Mouse (Mus musculus) liver, embryonic 13.5 days (tissue): ENCODE results near the gene Zfp687. TPM values are rescaled to one million over a fixed set of nuclear protein-coding genes. Genes with fewer than 3 reads are reported as not detected.

Experiments
- ATAC-seq: fragments of 200-750 bp; cut with Nextera tagmentation; 2 replicates; pipeline ENCODE4 v1.8.0; 2017; ENCODE audit warnings: low read depth, mild to moderate bottlenecking, moderate number of reproducible peaks, moderate library complexity
- DNase-seq: peaks from one replicate; pipeline ENCODE4 v3.0.0; 2022
- H3K27ac ChIP-seq: fragments of 300-500 bp; sonication (generic); 2 replicates; pipeline ENCODE4 v1.5.1; 2015; ENCODE audit warnings: moderate library complexity, mild to moderate bottlenecking, inconsistent platforms
- H3K27me3 ChIP-seq: fragments of 300-500 bp; sonication (generic); 2 replicates; pipeline ENCODE4 v1.6.1; 2015; ENCODE audit warnings: mild to moderate bottlenecking, inconsistent platforms
- H3K36me3 ChIP-seq: fragments of 300-500 bp; sonication (generic); 2 replicates; pipeline ENCODE4 v1.6.1; 2015; ENCODE audit warnings: mild to moderate bottlenecking, inconsistent platforms
- H3K4me1 ChIP-seq: fragments of 300-500 bp; sonication (generic); replicated peaks from 2 replicates; pipeline ENCODE4 v1.6.1; 2015; ENCODE audit warnings: inconsistent platforms
- H3K4me2 ChIP-seq: fragments of 300-500 bp; sonication (generic); 2 replicates; pipeline ENCODE4 v1.6.1; 2015; ENCODE audit warnings: inconsistent platforms, mild to moderate bottlenecking, moderate library complexity
- H3K4me3 ChIP-seq: fragments of 300-500 bp; sonication (generic); replicated peaks from 2 replicates; pipeline ENCODE4 v1.5.1; 2015; ENCODE audit warnings: mild to moderate bottlenecking, inconsistent platforms
- H3K9ac ChIP-seq: fragments of 300-500 bp; sonication (generic); 2 replicates; pipeline ENCODE4 v1.6.1; 2015; ENCODE audit warnings: mild to moderate bottlenecking, inconsistent platforms
- H3K9me3 ChIP-seq: fragments of 300-500 bp; sonication (generic); replicated peaks from 2 replicates; pipeline ENCODE4 v1.6.1; 2016; ENCODE audit warnings: inconsistent platforms
- WGBS: fragments of 180-500 bp; shearing (Covaris S2); methylation state at CpG from one replicate; pipeline ENCODE4 v1.1.7; 2015; ENCODE audit not compliant: insufficient replicate concordance; 5-methylcytosine and 5-hydroxymethylcytosine counted together
- polyA plus RNA-seq: library from polyadenylated mRNA; unstranded; fragments of >200 nt; fragmentation: Nextera tagmentation; extraction: Ambion mirVana; gene quantifications from 2 replicates; pipeline ENCODE4 v1.2.1, GENCODE M21; 2015

Zfp687 gene
- polyA plus RNA-seq, 1 experiment from 2014 or later, result 5.8 TPM

DNA sequence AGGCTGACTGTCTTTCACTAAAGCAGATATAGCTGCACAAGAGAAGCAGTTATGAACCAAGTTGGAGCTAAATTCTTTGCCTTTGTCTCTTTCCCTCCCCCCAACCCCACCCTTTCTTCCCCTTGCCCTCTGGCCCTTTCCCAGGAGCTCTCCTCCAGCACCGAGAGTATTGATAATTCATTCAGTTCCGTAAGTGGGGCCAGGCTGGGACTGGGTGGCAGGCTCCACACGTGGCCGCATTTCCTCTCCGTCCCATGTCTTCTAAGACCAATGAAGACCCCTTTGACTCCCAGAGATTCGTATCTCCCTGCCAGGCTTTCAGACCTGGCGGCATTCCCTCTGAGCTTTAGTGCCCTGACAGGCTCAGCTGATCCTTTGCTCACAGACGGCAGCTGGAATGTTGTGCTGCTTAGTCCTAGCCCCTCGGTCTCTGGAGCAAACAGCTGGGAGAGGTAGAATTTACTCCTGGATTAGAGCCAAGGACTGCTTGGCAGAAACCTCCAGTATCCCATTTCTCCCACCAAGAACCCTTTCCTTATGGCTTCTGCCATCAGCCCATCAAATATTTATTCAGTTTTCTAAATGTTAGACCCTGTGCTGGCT, 26.0 kb downstream of the Zfp687 start:
- WGBS, result 75% methylated on average over 9 of the region's 9 CpGs
- no peak overlapping the region for H3K9ac ChIP-seq
- H3K4me3 ChIP-seq, result no peak overlapping the region
- H3K27me3 ChIP-seq, result no peaks in the 10 kb centered on the region
- peaks cover 35% of the 10 kb centered on the region for H3K4me1 ChIP-seq
- H3K27ac ChIP-seq, result 0 out of 2 replicates have a peak overlapping the region, but pooled peaks have one; percentile 12
- H3K36me3 ChIP-seq, result peaks cover 60% of the 10 kb centered on the region
- H3K4me2 ChIP-seq, result no peak overlapping the region
- ATAC-seq (no peak), DNase-seq (no peak)
- no peaks in the 10 kb centered on the region for H3K9me3 ChIP-seq

DNA sequence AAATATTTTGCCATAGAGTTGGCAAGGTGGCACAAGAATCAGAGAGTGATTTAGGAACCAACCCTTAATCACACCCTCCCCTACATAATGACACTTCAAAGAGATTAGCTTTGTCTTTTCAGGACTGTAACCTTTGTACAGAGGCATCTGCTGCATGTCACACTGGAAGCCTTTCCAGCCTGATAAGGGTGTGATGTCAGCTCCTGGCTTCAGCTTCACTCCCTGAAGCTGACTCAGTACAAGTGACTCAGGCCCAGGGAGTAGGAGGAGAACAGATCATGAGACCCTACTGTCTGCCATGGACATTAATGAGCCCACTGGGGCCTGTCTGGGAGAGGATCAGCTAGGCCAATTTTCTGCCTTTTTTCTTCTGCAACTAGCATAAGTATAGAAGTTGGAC, 27.7 kb downstream of the Zfp687 start:
- H3K4me1 ChIP-seq, result peaks cover 35% of the 10 kb centered on the region
- no peaks in the 10 kb centered on the region for H3K27me3 ChIP-seq
- H3K9ac ChIP-seq, result no peak overlapping the region
- DNase-seq (peak; percentile 48), ATAC-seq (peak; percentile 89)
- H3K4me3 ChIP-seq, result no peak overlapping the region
- no peaks in the 10 kb centered on the region for H3K9me3 ChIP-seq
- H3K27ac ChIP-seq, result peak overlapping the region; percentile 15
- peaks cover 54% of the 10 kb centered on the region for H3K36me3 ChIP-seq
- H3K4me2 ChIP-seq, result no peak overlapping the region

DNA sequence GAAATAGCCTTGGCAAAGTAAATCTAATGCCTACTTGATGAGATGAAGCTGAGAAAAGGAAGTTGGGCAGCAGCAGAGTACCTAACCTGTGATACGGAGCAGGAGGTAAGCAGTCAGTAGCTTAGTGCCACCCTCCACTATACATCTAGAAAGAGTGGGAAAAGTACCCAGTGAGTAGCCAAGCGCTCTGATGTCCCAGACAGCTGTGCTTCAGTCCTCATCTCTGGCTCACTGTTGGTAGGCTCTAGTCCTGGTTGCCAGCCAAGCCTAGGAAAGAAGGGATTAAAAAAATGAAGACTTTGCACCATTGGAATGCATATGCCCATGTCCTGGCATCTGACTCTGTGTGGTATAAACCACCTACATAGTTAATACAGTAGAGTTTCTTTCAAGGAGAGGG, 29.7 kb downstream of the Zfp687 start:
- 93% methylated on average over 2 of the region's 2 CpGs for WGBS
- Histone ChIP-seq H3K4me2 (no peak overlapping the region), H3K9me3 (no peaks in the 10 kb centered on the region), H3K9ac (no peak overlapping the region), H3K4me1 (peaks cover 35% of the 10 kb centered on the region), H3K27ac (no peak overlapping the region), H3K4me3 (no peak overlapping the region), H3K27me3 (no peaks in the 10 kb centered on the region), H3K36me3 (peaks cover 51% of the 10 kb centered on the region)
- ATAC-seq (no peak), DNase-seq (no peak)

DNA sequence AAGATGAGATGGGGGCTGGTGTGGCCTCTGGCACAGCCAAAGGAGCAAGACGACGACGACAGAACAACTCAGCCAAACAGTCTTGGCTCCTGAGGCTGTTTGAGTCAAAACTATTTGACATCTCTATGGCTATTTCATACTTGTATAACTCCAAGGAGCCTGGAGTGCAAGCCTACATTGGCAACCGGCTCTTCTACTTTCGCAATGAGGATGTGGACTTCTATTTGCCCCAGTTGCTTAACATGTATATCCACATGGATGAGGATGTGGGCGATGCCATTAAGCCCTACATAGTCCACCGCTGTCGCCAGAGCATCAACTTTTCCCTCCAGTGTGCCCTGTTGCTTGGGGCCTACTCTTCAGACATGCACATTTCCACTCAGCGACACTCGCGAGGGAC, 30.9 kb downstream of the Zfp687 start:
- no peak overlapping the region for H3K4me3 ChIP-seq
- no peak overlapping the region for H3K4me2 ChIP-seq
- H3K4me1 ChIP-seq, result peaks cover 33% of the 10 kb centered on the region
- no peaks in the 10 kb centered on the region for H3K9me3 ChIP-seq
- DNase-seq, result no peak
- no peak overlapping the region for H3K27ac ChIP-seq
- peaks cover 43% of the 10 kb centered on the region for H3K36me3 ChIP-seq
- H3K9ac ChIP-seq, result no peak overlapping the region
- 83% methylated on average over 11 of the region's 11 CpGs for WGBS
- no peaks in the 10 kb centered on the region for H3K27me3 ChIP-seq
- ATAC-seq, result no peak

DNA sequence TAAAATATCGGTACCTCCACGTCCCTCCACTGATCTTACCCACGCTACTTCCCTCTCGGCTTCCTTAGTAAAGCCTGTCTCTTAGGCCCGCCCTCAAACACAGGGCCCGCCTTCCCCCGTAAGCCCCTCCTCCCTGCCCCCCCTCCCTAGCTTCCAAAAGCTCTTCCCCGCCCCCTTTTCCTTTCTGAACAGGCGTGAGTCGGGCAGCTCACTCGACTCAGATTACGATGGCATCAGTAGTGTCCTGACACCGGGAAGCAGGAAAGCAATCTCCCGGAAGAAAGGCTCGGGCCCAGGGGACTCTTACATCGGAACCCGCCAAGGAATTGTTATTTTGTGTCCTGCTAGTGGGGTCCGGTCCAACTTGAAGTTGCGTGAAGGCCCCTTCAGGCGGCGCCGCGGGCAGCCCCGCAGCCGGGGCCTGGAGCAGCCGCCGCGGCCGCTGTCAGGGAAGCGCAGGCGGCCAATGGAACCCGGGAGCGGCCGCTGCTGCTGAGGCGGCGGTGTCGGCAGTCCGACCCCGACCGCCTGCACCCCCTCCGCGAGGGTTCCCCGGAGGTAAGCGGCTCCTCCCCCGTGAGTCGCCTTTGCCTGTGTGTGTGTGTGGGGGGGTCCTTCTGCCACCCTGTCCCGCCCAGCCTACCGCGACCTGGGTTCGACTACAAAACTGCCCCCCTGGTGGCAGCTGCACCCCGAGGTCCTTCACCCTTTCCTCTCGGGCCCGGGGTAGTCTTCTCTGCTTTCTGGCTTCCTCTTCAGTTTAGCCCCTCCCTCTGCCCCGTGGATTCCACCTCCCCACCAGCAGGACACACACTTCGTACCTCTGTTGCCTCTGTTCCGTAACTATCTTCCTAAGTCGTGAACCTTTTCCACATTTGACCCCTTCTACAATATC, 40.5 kb downstream of the Zfp687 start, which contains the start of gene Pi4kb:
Gene Pi4kb, plus strand, starts transcription at position 204 of the 895 bp plus-strand sequence.
- Histone ChIP-seq H3K4me3 (peak within 1 kb of the TSS; percentile 90), H3K4me1 (peaks cover 35% of the 10 kb centered on the region), H3K36me3 (peaks cover 6% of the 10 kb centered on the region), H3K4me2 (peak within 1 kb of the TSS; percentile 80), H3K27ac (peak within 1 kb of the TSS; percentile 87), H3K9me3 (no peaks in the 10 kb centered on the region), H3K27me3 (no peaks in the 10 kb centered on the region), H3K9ac (peak within 1 kb of the TSS; percentile 97)
- under 1% methylated on average over 55 of the region's 57 CpGs for WGBS
- ATAC-seq, result peak; percentile 90
- DNase-seq, result peak; percentile 82

DNA sequence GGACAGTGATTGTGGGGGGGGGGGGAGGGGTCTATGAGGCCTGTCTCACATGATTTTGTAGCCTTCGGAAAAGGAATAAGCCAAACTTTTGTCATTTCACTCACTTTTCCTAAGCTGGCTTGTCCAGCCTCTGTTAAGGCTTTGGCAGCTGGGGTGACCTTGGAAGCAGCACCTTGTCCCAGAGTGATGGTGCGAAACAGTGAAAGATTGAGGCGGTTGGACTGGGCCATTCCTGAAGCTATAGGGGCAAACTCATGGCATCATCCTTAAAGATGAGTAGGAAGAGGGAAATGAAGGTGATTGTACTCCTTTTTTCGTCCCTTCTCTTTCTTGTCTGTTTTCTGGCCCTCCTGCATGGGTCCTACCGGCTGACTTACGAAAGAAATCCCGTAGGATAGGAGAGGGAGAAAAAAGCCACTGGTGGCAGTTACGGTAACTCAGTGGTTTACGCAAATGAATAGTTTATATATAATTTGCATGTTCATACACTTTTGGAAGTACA, 41.2 kb downstream of the Zfp687 start:
- peak overlapping the region; percentile 90 for H3K4me3 ChIP-seq
- ATAC-seq (peak; percentile 15; the same call in 1 of the 2 replicates), DNase-seq (no peak)
- 23% methylated on average over 9 of the region's 9 CpGs for WGBS
- H3K36me3 ChIP-seq, result peaks cover 6% of the 10 kb centered on the region
- no peaks in the 10 kb centered on the region for H3K27me3 ChIP-seq
- peak overlapping the region; percentile 80 for H3K4me2 ChIP-seq
- H3K27ac ChIP-seq, result peak overlapping the region; percentile 16; the same call in 1 of the 2 replicates
- H3K4me1 ChIP-seq, result peaks cover 35% of the 10 kb centered on the region
- peak overlapping the region; percentile 72 for H3K9ac ChIP-seq
- H3K9me3 ChIP-seq, result no peaks in the 10 kb centered on the region

DNA sequence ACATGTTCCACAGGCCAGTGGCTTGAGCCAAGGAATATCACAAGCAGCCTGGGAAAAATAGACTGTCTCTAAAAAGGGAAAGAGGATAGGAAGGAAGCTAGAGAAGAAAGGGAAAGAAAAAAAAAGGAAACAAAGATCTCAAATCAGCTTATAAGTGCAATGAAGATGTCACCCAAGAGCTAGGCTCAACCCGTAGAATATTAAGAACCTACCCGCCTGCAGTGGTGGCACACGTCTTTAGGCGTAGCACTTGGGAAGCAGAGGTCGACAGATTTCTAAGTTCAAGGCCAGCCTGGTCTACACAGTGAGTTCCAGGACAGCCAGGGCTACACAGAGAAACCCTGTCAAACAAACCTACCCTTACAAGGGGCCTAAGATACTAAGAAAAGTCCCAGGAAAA, 41.6 kb downstream of the Zfp687 start:
- Histone ChIP-seq H3K4me1 (peaks cover 35% of the 10 kb centered on the region), H3K9me3 (no peaks in the 10 kb centered on the region), H3K9ac (no peak overlapping the region), H3K4me3 (peak overlapping the region; percentile 90), H3K27me3 (no peaks in the 10 kb centered on the region), H3K36me3 (peaks cover 6% of the 10 kb centered on the region), H3K27ac (no peak overlapping the region), H3K4me2 (peak overlapping the region; percentile 80)
- WGBS, result 80% methylated on average over 5 of the region's 5 CpGs
- no peak for DNase-seq
- ATAC-seq, result no peak

DNA sequence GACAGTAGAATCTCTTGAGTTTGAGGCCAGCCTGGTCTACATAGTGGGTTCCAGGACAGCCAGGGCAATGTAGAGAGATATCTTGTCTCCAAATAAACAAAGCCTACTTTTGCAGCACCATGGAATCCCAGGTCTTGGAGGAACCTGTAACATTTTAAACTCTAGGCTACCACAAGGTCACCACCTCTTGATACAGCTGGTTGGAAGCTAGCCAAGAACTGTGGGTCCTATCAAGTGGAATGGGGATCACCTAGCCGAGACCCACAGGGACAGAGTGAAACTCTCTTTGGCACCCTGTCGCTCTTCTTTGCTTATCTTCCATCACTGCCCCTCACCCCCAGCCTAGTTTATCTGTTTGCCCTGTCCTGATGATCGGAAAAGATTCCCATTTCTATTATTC, 42.7 kb downstream of the Zfp687 start:
- H3K9me3 ChIP-seq, result no peaks in the 10 kb centered on the region
- no peak overlapping the region for H3K27ac ChIP-seq
- H3K27me3 ChIP-seq, result no peaks in the 10 kb centered on the region
- no peak overlapping the region for H3K4me3 ChIP-seq
- DNase-seq (no peak), ATAC-seq (no peak)
- H3K9ac ChIP-seq, result no peak overlapping the region
- H3K4me1 ChIP-seq, result peaks cover 35% of the 10 kb centered on the region
- no peak overlapping the region for H3K4me2 ChIP-seq
- H3K36me3 ChIP-seq, result peaks cover under 1% of the 10 kb centered on the region; the same call in 1 of the 2 replicates
- WGBS, result 65% methylated on average over 3 of the region's 3 CpGs

DNA sequence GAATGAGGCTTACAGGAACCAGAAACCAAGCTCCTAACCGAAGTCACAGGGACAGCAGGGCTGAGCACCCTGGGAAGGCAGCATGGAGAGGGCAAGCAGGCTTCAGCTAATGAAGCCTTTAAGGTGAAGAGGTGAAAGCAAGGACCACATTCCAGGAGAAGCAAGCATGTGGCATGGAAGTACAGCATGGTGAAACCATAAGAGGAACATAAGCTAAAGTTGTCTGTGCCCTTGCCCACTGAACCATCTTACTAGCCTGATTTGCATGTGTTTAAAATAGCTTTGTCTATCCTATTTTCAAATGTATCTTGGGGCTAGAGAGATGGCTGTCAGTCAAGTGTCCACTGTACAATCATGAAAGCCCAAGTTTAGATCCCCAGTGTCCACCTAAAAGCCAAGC, 49.4 kb downstream of the Zfp687 start:
- no peaks in the 10 kb centered on the region for H3K36me3 ChIP-seq
- H3K9me3 ChIP-seq, result no peaks in the 10 kb centered on the region
- ATAC-seq, result no peak
- no peaks in the 10 kb centered on the region for H3K4me1 ChIP-seq
- no peak overlapping the region for H3K9ac ChIP-seq
- H3K4me2 ChIP-seq, result no peak overlapping the region
- 57% methylated on average over 1 of the region's 1 CpGs for WGBS
- H3K27me3 ChIP-seq, result no peaks in the 10 kb centered on the region
- H3K27ac ChIP-seq, result no peak overlapping the region
- no peak for DNase-seq
- no peak overlapping the region for H3K4me3 ChIP-seq

DNA sequence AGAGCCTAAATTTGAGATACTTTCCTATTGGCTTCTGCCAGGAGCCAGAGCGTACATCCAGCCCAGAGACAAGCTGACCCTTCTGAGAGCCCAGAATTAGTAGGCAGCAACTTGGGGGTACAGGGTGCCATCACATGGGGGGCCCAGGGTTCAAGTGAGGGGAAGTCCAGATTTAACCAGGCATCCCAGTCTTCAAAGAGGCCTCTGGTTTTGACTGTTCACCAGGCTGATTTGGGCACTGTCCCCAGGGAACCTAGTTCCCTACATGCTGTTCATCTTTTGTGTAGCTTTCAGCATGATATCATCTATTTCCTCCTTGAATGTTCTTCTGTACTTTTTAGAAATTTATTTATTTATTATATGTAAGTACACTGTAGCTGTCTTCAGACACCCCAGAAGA, 50.3 kb downstream of the Zfp687 start:
- Histone ChIP-seq H3K27ac (no peak overlapping the region), H3K4me1 (no peaks in the 10 kb centered on the region), H3K9ac (no peak overlapping the region), H3K4me2 (no peak overlapping the region), H3K36me3 (no peaks in the 10 kb centered on the region), H3K27me3 (no peaks in the 10 kb centered on the region), H3K4me3 (no peak overlapping the region), H3K9me3 (no peaks in the 10 kb centered on the region)
- DNase-seq, result no peak
- 91% methylated on average over 1 of the region's 1 CpGs for WGBS
- no peak for ATAC-seq

DNA sequence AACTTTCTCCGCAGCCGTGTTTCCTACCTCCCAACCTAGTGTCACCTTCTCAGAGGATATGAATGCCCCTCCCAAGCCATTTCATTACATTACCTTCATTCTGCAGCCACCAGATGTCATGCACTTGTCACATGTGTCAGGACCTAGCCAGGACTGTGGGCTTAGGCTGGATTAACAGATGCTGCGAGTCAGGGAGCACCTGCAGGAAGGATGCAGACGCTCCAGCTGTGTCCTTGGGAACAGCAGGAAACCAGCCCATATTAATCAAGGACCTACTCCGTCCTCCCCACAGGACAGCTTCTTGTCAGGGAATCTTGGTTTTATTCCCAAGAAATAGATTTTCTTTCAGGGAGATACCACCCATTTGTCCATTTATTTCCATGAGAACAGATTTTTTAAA, 54.9 kb downstream of the Zfp687 start:
- no peak overlapping the region for H3K4me2 ChIP-seq
- H3K27ac ChIP-seq, result no peak overlapping the region
- H3K9me3 ChIP-seq, result no peaks in the 10 kb centered on the region
- peaks cover 12% of the 10 kb centered on the region; the same call in 1 of the 2 replicates for H3K4me1 ChIP-seq
- ATAC-seq, result no peak
- DNase-seq, result no peak
- 74% methylated on average over 5 of the region's 5 CpGs for WGBS
- no peaks in the 10 kb centered on the region for H3K27me3 ChIP-seq
- peaks cover 25% of the 10 kb centered on the region for H3K36me3 ChIP-seq
- no peak overlapping the region for H3K4me3 ChIP-seq
- H3K9ac ChIP-seq, result no peak overlapping the region
